Mouse (Mus musculus) neural tube, embryonic 13.5 days (tissue): ENCODE results near the gene Dzank1. TPM values are rescaled to one million over a fixed set of nuclear protein-coding genes. Genes with fewer than 3 reads are reported as not detected.

Source experiments
- ATAC-seq: fragments of 200-750 bp; cut with Nextera tagmentation; 2 replicates; pipeline ENCODE4 v1.8.0; 2017; ENCODE audit warnings: low read depth, mild to moderate bottlenecking, moderate TSS enrichment, moderate library complexity
- H3K27ac ChIP-seq: fragments of 300-500 bp; sonication (generic); replicated peaks from 2 replicates; pipeline ENCODE4 v1.5.1; 2015; ENCODE audit warnings: moderate library complexity, mild to moderate bottlenecking, inconsistent platforms
- H3K27me3 ChIP-seq: fragments of 300-500 bp; sonication (generic); 2 replicates; pipeline ENCODE4 v1.6.1; 2015; ENCODE audit warnings: mild to moderate bottlenecking, inconsistent platforms
- H3K36me3 ChIP-seq: fragments of 300-500 bp; sonication (generic); 2 replicates; pipeline ENCODE4 v1.6.1; 2015; ENCODE audit warnings: mild to moderate bottlenecking, inconsistent platforms
- H3K4me1 ChIP-seq: fragments of 300-500 bp; sonication (generic); replicated peaks from 2 replicates; pipeline ENCODE4 v1.6.1; 2015; ENCODE audit warnings: inconsistent platforms
- H3K4me2 ChIP-seq: fragments of 300-500 bp; sonication (generic); 2 replicates; pipeline ENCODE4 v1.6.1; 2015; ENCODE audit warnings: inconsistent platforms, mild to moderate bottlenecking, moderate library complexity
- H3K4me3 ChIP-seq: fragments of 300-500 bp; sonication (generic); 2 replicates; pipeline ENCODE4 v1.5.1; 2015; ENCODE audit warnings: mild to moderate bottlenecking, inconsistent platforms
- H3K9ac ChIP-seq: fragments of 300-500 bp; sonication (generic); 2 replicates; pipeline ENCODE4 v1.6.1; 2015; ENCODE audit warnings: moderate library complexity, mild to moderate bottlenecking, inconsistent platforms
- H3K9me3 ChIP-seq: fragments of 300-500 bp; sonication (generic); 2 replicates; pipeline ENCODE4 v1.6.1; 2016; ENCODE audit warnings: inconsistent platforms
- WGBS: fragments of 180-500 bp; shearing (Covaris S2); methylation state at CpG from one replicate; pipeline ENCODE4 v1.1.7; 2015; 5-methylcytosine and 5-hydroxymethylcytosine counted together
- polyA plus RNA-seq: library from polyadenylated mRNA; unstranded; fragments of >200 nt; fragmentation: Nextera tagmentation; extraction: Ambion mirVana; gene quantifications from 2 replicates; pipeline ENCODE4 v1.2.1, GENCODE M21; 2015

Gene Dzank1
- polyA plus RNA-seq, 1 experiment from 2014 or later: 12.9 TPM

DNA sequence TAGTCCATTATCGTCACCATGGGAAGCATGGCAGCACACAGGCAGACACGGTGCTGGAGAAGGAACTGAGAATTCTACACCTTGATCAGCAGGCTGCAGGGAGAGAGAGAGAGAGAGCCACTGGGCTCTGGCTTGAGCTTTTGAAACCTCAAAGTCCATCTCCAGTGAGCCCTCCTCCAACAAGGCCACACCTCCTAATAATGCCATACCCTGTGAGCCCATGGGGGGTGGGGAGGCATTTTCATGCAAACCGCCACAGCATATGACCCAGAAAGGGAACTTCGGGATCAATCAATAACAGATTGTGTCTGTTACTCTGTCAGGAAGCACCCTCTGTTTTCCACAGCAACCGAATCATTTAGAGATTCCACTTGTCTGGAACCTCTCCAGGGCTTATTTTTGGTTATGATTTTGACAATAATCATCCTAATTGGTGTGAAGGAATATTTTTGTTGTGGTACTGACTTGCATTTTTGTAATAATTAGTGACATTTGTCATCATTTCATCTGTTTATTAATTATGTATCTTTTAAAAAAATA, 95.9 kb downstream of the Dzank1 start:
- no peak for ATAC-seq
- no peaks in the 10 kb centered on the region for H3K4me1 ChIP-seq
- 83% methylated on average over 5 of the region's 5 CpGs for WGBS

DNA sequence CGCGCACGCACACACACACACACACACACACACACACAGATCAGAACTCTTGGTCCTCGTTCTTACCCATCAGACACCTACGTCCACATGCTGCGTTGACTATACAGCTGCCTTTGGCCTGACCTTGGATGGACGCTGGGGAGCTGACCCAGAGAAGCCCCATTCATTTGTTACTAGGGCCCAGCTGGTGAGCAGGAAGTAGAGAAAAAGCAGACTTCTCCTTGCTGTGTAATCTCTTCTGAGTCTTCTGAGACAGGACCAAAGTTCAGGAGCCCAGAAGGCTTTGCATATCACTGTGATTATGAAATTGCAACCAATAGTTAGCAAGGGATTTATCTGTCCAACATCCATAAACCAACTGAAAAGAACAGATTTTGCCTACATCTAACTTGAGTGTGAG, 98.0 kb downstream of the Dzank1 start:
- Histone ChIP-seq H3K9ac (no peak overlapping the region), H3K27me3 (no peaks in the 10 kb centered on the region), H3K9me3 (no peaks in the 10 kb centered on the region), H3K36me3 (no peaks in the 10 kb centered on the region), H3K4me1 (no peaks in the 10 kb centered on the region), H3K27ac (no peak overlapping the region), H3K4me3 (no peak overlapping the region), H3K4me2 (no peak overlapping the region)
- 77% methylated on average over 7 of the region's 7 CpGs for WGBS
- ATAC-seq: no peak

More for the DNA sequence above, 95.9 kb downstream of the Dzank1 start:
- no peaks in the 10 kb centered on the region for H3K27me3 ChIP-seq
- no peak overlapping the region for H3K4me2 ChIP-seq
- H3K9ac ChIP-seq: no peak overlapping the region
- no peaks in the 10 kb centered on the region for H3K36me3 ChIP-seq
- no peak overlapping the region for H3K27ac ChIP-seq
- H3K4me3 ChIP-seq: no peak overlapping the region
- H3K9me3 ChIP-seq: no peaks in the 10 kb centered on the region

DNA sequence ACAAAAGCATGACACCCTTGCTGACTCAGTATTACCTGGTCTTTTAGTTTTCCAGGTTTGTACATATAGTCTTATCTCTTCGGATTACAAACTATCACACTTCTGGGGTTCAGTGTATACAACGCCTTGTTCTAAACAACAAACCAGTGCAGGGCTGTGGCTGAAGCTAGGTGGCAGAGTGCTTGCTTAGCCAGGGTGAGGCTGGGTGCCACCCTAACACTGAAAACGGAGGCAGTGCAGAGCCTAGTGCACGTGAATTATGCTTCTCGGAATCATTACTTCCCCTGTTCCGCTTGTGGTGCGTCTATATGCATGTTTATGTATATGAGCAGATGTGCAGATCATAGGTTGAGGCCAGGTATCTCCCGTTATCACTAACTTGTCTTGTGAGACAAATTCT, 98.6 kb downstream of the Dzank1 start:
- no peak overlapping the region for H3K27ac ChIP-seq
- H3K27me3 ChIP-seq: no peaks in the 10 kb centered on the region
- H3K9ac ChIP-seq: no peak overlapping the region
- H3K4me2 ChIP-seq: no peak overlapping the region
- no peak for ATAC-seq
- no peak overlapping the region for H3K4me3 ChIP-seq
- no peaks in the 10 kb centered on the region for H3K9me3 ChIP-seq
- no peaks in the 10 kb centered on the region for H3K36me3 ChIP-seq
- 88% methylated on average over 8 of the region's 8 CpGs for WGBS
- H3K4me1 ChIP-seq: no peaks in the 10 kb centered on the region

DNA sequence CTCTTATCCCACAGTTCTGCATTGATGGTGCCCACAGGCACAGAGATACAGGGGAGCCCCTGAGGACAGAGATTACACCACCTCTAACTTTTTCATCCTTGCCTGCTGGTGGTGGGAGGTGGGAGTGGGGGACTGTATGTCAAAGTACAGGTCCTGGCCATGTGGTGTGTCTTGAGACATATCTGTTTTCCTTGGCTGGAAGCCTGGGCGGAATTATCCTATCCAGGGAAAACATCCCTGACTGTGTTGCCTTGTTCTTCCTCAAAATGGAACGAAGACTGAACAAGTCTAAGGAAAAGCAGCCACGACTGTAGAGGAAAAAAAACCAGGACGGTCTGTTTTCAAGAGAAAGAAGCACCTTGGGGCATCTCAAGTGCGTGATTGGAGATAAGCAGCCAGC, 99.4 kb downstream of the Dzank1 start:
- H3K4me2 ChIP-seq: no peak overlapping the region
- no peak for ATAC-seq
- no peaks in the 10 kb centered on the region for H3K36me3 ChIP-seq
- WGBS: 84% methylated on average over 5 of the region's 5 CpGs
- no peak overlapping the region for H3K4me3 ChIP-seq
- no peak overlapping the region for H3K27ac ChIP-seq
- H3K9ac ChIP-seq: no peak overlapping the region
- H3K9me3 ChIP-seq: no peaks in the 10 kb centered on the region
- H3K27me3 ChIP-seq: no peaks in the 10 kb centered on the region
- no peaks in the 10 kb centered on the region for H3K4me1 ChIP-seq

DNA sequence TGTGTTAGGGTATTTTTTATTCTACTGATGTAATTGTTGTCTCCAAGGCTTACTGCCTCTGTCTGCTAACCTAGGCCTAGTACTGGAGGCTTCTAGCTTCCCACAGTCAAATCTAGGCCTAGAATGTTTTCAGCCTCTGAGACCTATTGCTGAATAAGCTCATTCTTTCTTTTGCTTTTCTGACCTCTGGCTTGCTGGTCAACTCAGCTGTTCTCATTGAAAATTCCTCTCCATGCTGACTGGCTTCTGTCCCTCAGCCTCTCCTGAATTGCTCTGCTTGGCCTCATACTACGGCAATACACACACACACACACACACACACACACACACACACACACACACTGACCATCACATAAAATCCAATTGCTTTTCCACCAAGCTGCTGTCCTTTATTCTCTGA, 101.5 kb downstream of the Dzank1 start:
- WGBS: 56% methylated on average over 1 of the region's 1 CpGs

DNA sequence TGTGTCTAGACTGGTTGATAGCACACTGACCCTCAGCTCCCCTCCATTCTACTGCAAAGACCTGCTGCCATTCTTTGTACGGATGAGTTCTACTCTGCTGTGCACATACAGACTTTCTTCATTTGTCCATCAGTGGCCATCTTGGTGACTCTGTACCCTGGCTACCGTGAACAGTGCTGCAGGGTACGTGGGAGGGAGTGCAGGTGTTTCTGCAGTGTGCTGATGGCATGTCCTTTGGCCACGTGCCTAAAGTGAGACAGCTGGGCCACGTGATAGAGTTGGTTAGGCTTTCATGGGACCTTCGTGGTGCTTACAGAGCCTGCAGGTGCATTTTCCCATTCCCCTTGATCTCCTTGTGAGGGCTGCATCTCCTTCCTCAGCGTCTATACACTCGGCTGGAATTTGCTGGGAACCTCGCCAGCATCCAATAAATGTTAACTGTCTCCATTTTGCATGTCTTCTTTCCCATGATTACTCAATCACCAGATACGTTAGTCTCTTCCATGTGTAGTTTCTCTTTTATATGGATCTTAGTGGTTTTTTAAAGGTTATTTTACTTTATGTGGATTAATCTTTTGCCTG, 105.0 kb downstream of the Dzank1 start:
- H3K4me3 ChIP-seq: no peak overlapping the region
- H3K9ac ChIP-seq: no peak overlapping the region
- no peaks in the 10 kb centered on the region for H3K27me3 ChIP-seq
- WGBS: 74% methylated on average over 10 of the region's 10 CpGs
- H3K4me2 ChIP-seq: no peak overlapping the region
- no peak for ATAC-seq
- H3K4me1 ChIP-seq: peaks cover 7% of the 10 kb centered on the region
- no peaks in the 10 kb centered on the region for H3K9me3 ChIP-seq
- no peaks in the 10 kb centered on the region for H3K36me3 ChIP-seq
- no peak overlapping the region for H3K27ac ChIP-seq

More for the DNA sequence above, 101.5 kb downstream of the Dzank1 start:
- H3K36me3 ChIP-seq: no peaks in the 10 kb centered on the region
- no peaks in the 10 kb centered on the region for H3K4me1 ChIP-seq
- H3K27ac ChIP-seq: no peak overlapping the region
- no peak overlapping the region for H3K9ac ChIP-seq
- H3K27me3 ChIP-seq: no peaks in the 10 kb centered on the region
- no peak for ATAC-seq
- no peak overlapping the region for H3K4me3 ChIP-seq
- H3K9me3 ChIP-seq: no peaks in the 10 kb centered on the region
- H3K4me2 ChIP-seq: no peak overlapping the region

Other genes with a start within 250 kb of the Dzank1 start
- 0.21 TPM in 1 of 2 replicates, not detected in the other for gene Ovol2, start 195.3 kb downstream of the Dzank1 start, polyA plus RNA-seq
- gene Kat14, start 158.4 kb downstream of the Dzank1 start, polyA plus RNA-seq: 27.5 and 31.1 TPM in 2 replicates
- 2.4 and 6.1 TPM in 2 replicates for gene Pet117, start 158.4 kb downstream of the Dzank1 start, polyA plus RNA-seq
- 27.4 and 28.4 TPM in 2 replicates for gene Polr3f, start 304 bp upstream of the Dzank1 start, polyA plus RNA-seq
- 62.1 and 64.9 TPM in 2 replicates for gene Rbbp9, start 23.5 kb upstream of the Dzank1 start, polyA plus RNA-seq
- 75.2 and 75.6 TPM in 2 replicates for gene Sec23b, start 28.8 kb upstream of the Dzank1 start, polyA plus RNA-seq
- gene Smim26, start 66.6 kb upstream of the Dzank1 start, polyA plus RNA-seq: 59.4 and 68.3 TPM in 2 replicates
- gene Dtd1, start 72.5 kb upstream of the Dzank1 start, polyA plus RNA-seq: 77.0 and 88.7 TPM in 2 replicates